Mouse (Mus musculus) myocyte (in vitro differentiated cells): ENCODE data around the gene Rtn2. TPM values are rescaled to one million over a fixed set of nuclear protein-coding genes. Genes with fewer than 3 reads are reported as not detected.
A peak's percentile ranks its signal among the peaks of the same experiment; 100 is the strongest.

Experiments
- H3K27me3 ChIP-seq: one replicate; pipeline ENCODE4 v1.6.1; 2011; ENCODE audit not compliant: control insufficient read depth, insufficient read depth, insufficient read length
- H3K36me3 ChIP-seq: one replicate; pipeline ENCODE4 v1.6.1; 2011; ENCODE audit not compliant: control insufficient read depth, insufficient read depth
- H3K4me2 ChIP-seq: one replicate; pipeline ENCODE4 v1.6.1; 2011; ENCODE audit warnings: low read depth, control low read depth
- H3K4me3 ChIP-seq: one replicate; pipeline ENCODE4 v1.5.1; 2011; ENCODE audit warnings: mild to moderate bottlenecking, control low read depth, moderate library complexity
- H3K79me2 ChIP-seq: one replicate; pipeline ENCODE4 v1.6.1; 2011; ENCODE audit not compliant: control insufficient read depth, insufficient read depth
- H3ac ChIP-seq: one replicate; pipeline ENCODE4 v1.6.1; 2011; ENCODE audit not compliant: control insufficient read depth, insufficient read length
- CEBPB ChIP-seq: IDR thresholded peaks from 2 replicates; pipeline ENCODE4 v1.6.1; 2011; ENCODE audit warnings: mild to moderate bottlenecking, moderate library complexity; ENCODE audit not compliant: poor library complexity, insufficient read depth, severe bottlenecking
- E2F4 ChIP-seq: IDR thresholded peaks from one replicate; pipeline ENCODE4 v1.6.1; 2011; ENCODE audit warnings: mild to moderate bottlenecking, control low read depth, moderate library complexity; ENCODE audit not compliant: insufficient read depth
- MAX ChIP-seq: IDR thresholded peaks from one replicate; pipeline ENCODE4 v1.6.1; 2011; ENCODE audit warnings: low read depth, mild to moderate bottlenecking, control low read depth
- MYOD1 ChIP-seq, 3 experiments: IDR thresholded peaks; one replicate each; pipeline ENCODE4 v1.6.1; 2011; ENCODE audit warnings: control low read depth in 2 of 3, low read depth in 2 of 3, mild to moderate bottlenecking in 2 of 3, moderate library complexity in 1 of 3; ENCODE audit not compliant: insufficient read length in 2 of 3, control insufficient read depth in 1 of 3
- MYOG ChIP-seq, 3 experiments: IDR thresholded peaks; one replicate each; pipeline ENCODE4 v1.6.1; 2011; ENCODE audit warnings: control low read depth in 2 of 3, low read depth in 2 of 3, mild to moderate bottlenecking in 2 of 3; ENCODE audit not compliant: insufficient read length in 2 of 3, control insufficient read depth in 1 of 3, insufficient read depth in 1 of 3
- POLR2A ChIP-seq: IDR thresholded peaks from one replicate; pipeline ENCODE4 v1.6.1; 2011; ENCODE audit warnings: low read depth, mild to moderate bottlenecking, control low read depth, moderate library complexity; ENCODE audit not compliant: insufficient read length
- POLR2AphosphoS2 ChIP-seq: IDR thresholded peaks from one replicate; pipeline ENCODE4 v1.6.1; 2011; ENCODE audit warnings: low read depth, control low read depth; ENCODE audit not compliant: insufficient read length
- REST ChIP-seq: IDR thresholded peaks from one replicate; pipeline ENCODE4 v1.6.1; 2011; ENCODE audit warnings: mild to moderate bottlenecking, control low read depth, moderate library complexity; ENCODE audit not compliant: insufficient read depth, insufficient read length
- SRF ChIP-seq: IDR thresholded peaks from one replicate; pipeline ENCODE4 v1.6.1; 2011; ENCODE audit warnings: low read depth; ENCODE audit not compliant: control insufficient read depth, insufficient read length
- TCF12 ChIP-seq: IDR thresholded peaks from one replicate; pipeline ENCODE4 v1.6.1; 2011; ENCODE audit warnings: mild to moderate bottlenecking, control low read depth; ENCODE audit not compliant: poor library complexity, insufficient read depth, severe bottlenecking
- TCF3 ChIP-seq: IDR thresholded peaks from one replicate; pipeline ENCODE4 v1.6.1; 2011; ENCODE audit warnings: low read depth, control low read depth; ENCODE audit not compliant: insufficient read length
- USF1 ChIP-seq: IDR thresholded peaks from one replicate; pipeline ENCODE4 v1.6.1; 2011; ENCODE audit warnings: low read depth, mild to moderate bottlenecking, control low read depth, moderate library complexity
- polyA plus RNA-seq: library from polyadenylated mRNA; unstranded; fragments of >200 nt; fragmentation: generic; extraction: Trizol; gene quantifications from one replicate; pipeline ENCODE4 v1.2.1, GENCODE M21; 2012; ENCODE audit warnings: missing spikeins

Rtn2 gene
- polyA plus RNA-seq, 1 experiment: 340 TPM

GRCm38 (mm10) chr7:19239423-19239822 lies 43.0 kb upstream of the Rtn2 start:
- TF ChIP-seq POLR2AphosphoS2 (no peak), MAX (no peak), POLR2A (no peak), CEBPB (no peak)
- Histone ChIP-seq H3K79me2 (peaks cover 38% of the 10 kb centered on the region), H3K36me3 (no peaks in the 10 kb centered on the region), H3K27me3 (no peaks in the 10 kb centered on the region), H3K4me3 (no peak overlapping the region), H3K4me2 (no peak overlapping the region), H3ac (no peak overlapping the region)

GRCm38 (mm10) chr7:19239986-19240385 lies 42.4 kb upstream of the Rtn2 start:
- TF ChIP-seq MYOD1 (IDR thresholded peaks at IDR 0.05; ENCODE audit: control insufficient read depth in 1 of 3, insufficient read length in 2 of 3, low read depth in 2 of 3) (no peak), SRF (no peak), MYOG (IDR thresholded peaks at IDR 0.05; ENCODE audit: control insufficient read depth in 1 of 3, insufficient read depth in 1 of 3, insufficient read length in 2 of 3, low read depth in 2 of 3) (no peak), USF1 (no peak), E2F4 (no peak), POLR2AphosphoS2 (no peak), REST (no peak), TCF12 (no peak), TCF3 (no peak), CEBPB (no peak), MAX (no peak), POLR2A (no peak)
- Histone ChIP-seq H3K27me3 (no peaks in the 10 kb centered on the region), H3K79me2 (peaks cover 36% of the 10 kb centered on the region), H3K36me3 (no peaks in the 10 kb centered on the region), H3K4me3 (no peak overlapping the region), H3ac (no peak overlapping the region), H3K4me2 (peak overlapping the region; percentile 5)

- peaks cover 26% of the 10 kb centered on the region for H3K79me2 ChIP-seq
- H3K36me3 ChIP-seq: no peaks in the 10 kb centered on the region
- H3K27me3 ChIP-seq: no peaks in the 10 kb centered on the region
- H3K4me3 ChIP-seq: no peak overlapping the region
- TF ChIP-seq REST (no peak), TCF3 (peak; percentile 7), MYOG (IDR thresholded peaks at IDR 0.05; ENCODE audit: control insufficient read depth in 1 of 3, insufficient read depth in 1 of 3, insufficient read length in 2 of 3, low read depth in 2 of 3) (peak in 1 of 3 experiments; percentile 63), POLR2A (no peak), MYOD1 (IDR thresholded peaks at IDR 0.05; ENCODE audit: control insufficient read depth in 1 of 3, insufficient read length in 2 of 3, low read depth in 2 of 3) (peak in 2 of 3 experiments; percentile 0 to 38), MAX (no peak)
- no peak overlapping the region for H3ac ChIP-seq
- H3K4me2 ChIP-seq: no peak overlapping the region
Measured at GRCm38 (mm10) chr7:19240905-19241463, 41.4 kb upstream of the Rtn2 start.

GRCm38 (mm10) chr7:19242005-19242404 lies 40.4 kb upstream of the Rtn2 start:
- Histone ChIP-seq H3ac (no peak overlapping the region), H3K4me2 (no peak overlapping the region), H3K36me3 (no peaks in the 10 kb centered on the region), H3K79me2 (peaks cover 19% of the 10 kb centered on the region), H3K27me3 (no peaks in the 10 kb centered on the region), H3K4me3 (no peak overlapping the region)
- TF ChIP-seq TCF12 (no peak), SRF (no peak), MYOG (IDR thresholded peaks at IDR 0.05; ENCODE audit: control insufficient read depth in 1 of 3, insufficient read depth in 1 of 3, insufficient read length in 2 of 3, low read depth in 2 of 3) (no peak), USF1 (no peak), MYOD1 (IDR thresholded peaks at IDR 0.05; ENCODE audit: control insufficient read depth in 1 of 3, insufficient read length in 2 of 3, low read depth in 2 of 3) (no peak), MAX (no peak), CEBPB (no peak), POLR2A (no peak), REST (no peak), TCF3 (no peak), E2F4 (no peak), POLR2AphosphoS2 (no peak)

GRCm38 (mm10) chr7:19243858-19244257 lies 38.6 kb upstream of the Rtn2 start:
- H3K4me2 ChIP-seq: no peak overlapping the region
- H3K79me2 ChIP-seq: peaks cover 19% of the 10 kb centered on the region

More at GRCm38 (mm10) chr7:19243858-19244257, 38.6 kb upstream of the Rtn2 start:
- H3ac ChIP-seq: no peak overlapping the region
- TF ChIP-seq E2F4 (no peak), MYOD1 (IDR thresholded peaks at IDR 0.05; ENCODE audit: control insufficient read depth in 1 of 3, insufficient read length in 2 of 3, low read depth in 2 of 3) (peak; percentile 42 to 84 (median 65)), POLR2AphosphoS2 (no peak), MYOG (IDR thresholded peaks at IDR 0.05; ENCODE audit: control insufficient read depth in 1 of 3, insufficient read depth in 1 of 3, insufficient read length in 2 of 3, low read depth in 2 of 3) (peak; percentile 16 to 87 (median 53)), TCF12 (peak; percentile 28)
- no peak overlapping the region for H3K4me3 ChIP-seq
- no peaks in the 10 kb centered on the region for H3K27me3 ChIP-seq
- H3K36me3 ChIP-seq: no peaks in the 10 kb centered on the region
